In genomic region chr4:144943273-144943672, GRCm38 (mm10) we compare ENCODE assay signal across 25 mouse cellular contexts.
"Had no signal": no experiment of that assay in that cellular context is flagged by ENCODE, and none has a peak within 500 bp of the region (broad histone marks: within the 10 kb centered on the region; RNA-seq: fewer than 3 reads in every experiment).

No protein-coding gene starts in this region.

- ATAC-seq: hindbrain, embryonic 16.5 days; intestine, embryonic 16.5 days had no signal

- H3K4me2 ChIP-seq: heart, embryonic 12.5 days; hindbrain, embryonic 12.5 days; hindbrain, embryonic 14.5 days; kidney, embryonic 15.5 days; limb, embryonic 13.5 days; limb, embryonic 15.5 days had no signal

- H3K9ac ChIP-seq: heart, embryonic 12.5 days; hindbrain, embryonic 12.5 days; hindbrain, embryonic 14.5 days; kidney, embryonic 15.5 days; limb, embryonic 13.5 days; limb, embryonic 15.5 days had no signal

- H3K9me3 ChIP-seq: heart, embryonic 10.5 days; heart, embryonic 12.5 days; hindbrain, embryonic 10.5 days; hindbrain, embryonic 12.5 days; kidney, embryonic 15.5 days; limb, embryonic 13.5 days; limb, embryonic 15.5 days had no signal

- H3K27me3 ChIP-seq: heart, embryonic 12.5 days; hindbrain, embryonic 12.5 days; kidney, embryonic 15.5 days; limb, embryonic 13.5 days; limb, embryonic 15.5 days had no signal

- H3K4me1 ChIP-seq: hindbrain, embryonic 12.5 days had no signal

- H3K27ac ChIP-seq: heart, embryonic 10.5 days; hindbrain, embryonic 10.5 days; hindbrain, embryonic 12.5 days; hindbrain, embryonic 14.5 days; kidney, embryonic 15.5 days; kidney, postnatal 0 days; limb, embryonic 13.5 days; limb, embryonic 15.5 days had no signal

- H3K36me3 ChIP-seq: heart, embryonic 10.5 days; heart, embryonic 12.5 days; hindbrain, embryonic 10.5 days; hindbrain, embryonic 12.5 days; kidney, embryonic 15.5 days; limb, embryonic 13.5 days; limb, embryonic 15.5 days had no signal

- DNase-seq: gastrocnemius, postnatal 14 days; gastrocnemius, postnatal 36 days; heart, adult 11 months; heart, postnatal 10 days; heart, postnatal 4 days; kidney, adult 11 months; kidney, adult 2 months; kidney, adult 9 months; kidney, postnatal 14 days; kidney, postnatal 36 days; layer of hippocampus, adult 9-11 months; layer of hippocampus, postnatal 36 days; left cerebral cortex, postnatal 4 days; lung, adult 18-20 months had no signal

- H3K4me3 ChIP-seq: heart, embryonic 10.5 days; heart, embryonic 12.5 days; hindbrain, embryonic 10.5 days; hindbrain, embryonic 12.5 days; kidney, embryonic 15.5 days; limb, embryonic 13.5 days; limb, embryonic 15.5 days had no signal
